Mouse (Mus musculus): ENCODE measurements around the gene Aamdc. TPM values are rescaled to one million over a fixed set of nuclear protein-coding genes. Genes with fewer than 3 reads are reported as not detected.

Gene Aamdc
- total and polyA plus RNA-seq, 2 experiments from 2014 or later: 25.7 to 56.6 TPM

DNA sequence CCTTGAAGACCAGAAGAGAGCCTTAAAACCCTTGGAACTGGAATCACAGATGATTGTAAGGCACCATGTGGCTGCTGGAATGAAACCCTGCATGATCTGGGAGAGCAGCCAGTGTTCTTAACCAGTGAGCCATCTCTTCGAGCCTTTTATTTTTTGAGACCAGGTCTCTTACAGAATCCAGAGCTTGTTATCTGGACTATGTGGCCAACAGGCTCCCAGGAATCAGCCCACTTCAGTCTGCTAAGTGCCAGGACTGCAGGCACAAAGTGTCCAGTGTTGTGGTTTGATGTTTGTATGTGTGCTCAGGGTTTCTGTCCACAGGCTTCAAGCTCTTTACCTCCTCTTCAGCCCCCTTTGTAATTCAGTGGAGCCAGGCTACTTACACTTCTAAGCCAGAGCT is 64.5 kb downstream of the Aamdc start:
- H3K9ac ChIP-seq: no peak overlapping the region
- WGBS: 35% methylated on average over 1 of the region's 1 CpGs
- H3K27ac ChIP-seq (ENCODE audit: low read depth, low read length): no peak overlapping the region
- no peaks in the 10 kb centered on the region for H3K27me3 ChIP-seq (ENCODE audit: insufficient read depth, low read length)
- DNase-seq (peak; percentile 3), ATAC-seq (peak; percentile 58)
- no peak for TF ChIP-seq CTCF (IDR thresholded peaks at IDR 0.05; ENCODE audit: low read depth)
- H3K4me2 ChIP-seq (ENCODE audit: low read depth): no peak overlapping the region
- H3K4me3 ChIP-seq (ENCODE audit: low read depth, low read length): no peak overlapping the region
- H3K36me3 ChIP-seq (ENCODE audit: insufficient read depth): peaks cover 44% of the 10 kb centered on the region
- no peaks in the 10 kb centered on the region for H3K4me1 ChIP-seq (ENCODE audit: insufficient read depth)
- no peaks in the 10 kb centered on the region for H3K9me3 ChIP-seq (ENCODE audit: low read length)

DNA sequence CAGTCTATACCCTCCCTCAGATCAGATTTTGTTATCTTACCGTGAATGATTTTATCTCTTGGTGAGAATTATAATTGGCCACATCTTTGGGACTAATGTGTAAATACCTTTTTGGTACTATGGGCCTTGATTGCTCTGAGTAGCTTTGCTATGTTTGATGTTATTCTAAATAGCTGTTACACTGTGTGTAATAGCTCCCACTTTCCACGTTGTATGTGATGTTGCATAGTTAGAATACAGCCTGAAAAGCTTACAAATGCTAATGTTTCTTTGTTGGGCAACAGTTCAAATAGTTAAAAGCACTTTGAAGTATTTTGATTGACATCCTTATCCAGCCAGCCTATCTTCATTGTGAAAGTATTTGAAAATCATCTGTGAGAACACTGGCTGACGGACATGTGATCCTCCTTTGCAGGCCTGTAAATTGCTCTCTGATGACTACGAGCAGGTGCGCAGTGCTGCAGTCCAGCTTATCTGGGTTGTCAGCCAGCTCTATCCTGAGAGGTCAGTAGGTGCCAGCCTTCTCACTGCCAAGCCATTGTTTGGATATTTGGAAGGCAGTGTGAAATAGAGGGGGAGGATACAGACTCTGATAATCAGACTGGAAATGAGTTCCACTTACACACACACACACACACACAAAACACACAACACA is 78.6 kb downstream of the Aamdc start:
- no peaks in the 10 kb centered on the region for H3K9me3 ChIP-seq (ENCODE audit: low read length)
- ATAC-seq (peak; percentile 55), DNase-seq (peak; percentile 6)
- no peak overlapping the region for H3K9ac ChIP-seq
- no peak for TF ChIP-seq CTCF (IDR thresholded peaks at IDR 0.05; ENCODE audit: low read depth)
- no peaks in the 10 kb centered on the region for H3K4me1 ChIP-seq (ENCODE audit: insufficient read depth)
- no peak overlapping the region for H3K4me2 ChIP-seq (ENCODE audit: low read depth)
- peaks cover 8% of the 10 kb centered on the region for H3K36me3 ChIP-seq (ENCODE audit: insufficient read depth)
- WGBS: 50% methylated on average over 5 of the region's 5 CpGs
- no peak overlapping the region for H3K4me3 ChIP-seq (ENCODE audit: low read depth, low read length)
- no peak overlapping the region for H3K27ac ChIP-seq (ENCODE audit: low read depth, low read length)
- H3K27me3 ChIP-seq (ENCODE audit: insufficient read depth, low read length): no peaks in the 10 kb centered on the region

Other genes with a start within 250 kb of the Aamdc start
- gene Usp35, start 247.5 kb downstream of the Aamdc start, total RNA-seq (2014; rRNA removed): 14.8 and 15.0 TPM in 2 replicates
- 2.6 and 3.8 TPM in 2 replicates for gene Usp35, start 247.5 kb downstream of the Aamdc start, polyA plus RNA-seq (2015; fragmentation: Nextera tagmentation; extraction: Ambion mirVana)
- gene Kctd21, start 247.2 kb downstream of the Aamdc start, total RNA-seq (2014; rRNA removed): 3.9 and 4.9 TPM in 2 replicates
- 2.4 and 3.1 TPM in 2 replicates for gene Kctd21, start 247.2 kb downstream of the Aamdc start, polyA plus RNA-seq (2015; fragmentation: Nextera tagmentation; extraction: Ambion mirVana)
- 3.5 and 7.5 TPM in 2 replicates for gene Alg8, start 207.9 kb downstream of the Aamdc start, total RNA-seq (2014; rRNA removed)
- gene Alg8, start 207.9 kb downstream of the Aamdc start, polyA plus RNA-seq (2015; fragmentation: Nextera tagmentation; extraction: Ambion mirVana): 8.6 and 10.6 TPM in 2 replicates
- 384 and 445 TPM in 2 replicates for gene Ndufc2, start 179.5 kb downstream of the Aamdc start, total RNA-seq (2014; rRNA removed)
- 631 and 789 TPM in 2 replicates for gene Ndufc2, start 179.5 kb downstream of the Aamdc start, polyA plus RNA-seq (2015; fragmentation: Nextera tagmentation; extraction: Ambion mirVana)
- 6.7 and 11.2 TPM in 2 replicates for gene Thrsp, start 161.8 kb downstream of the Aamdc start, total RNA-seq (2014; rRNA removed)
- 8.6 and 11.7 TPM in 2 replicates for gene Thrsp, start 161.8 kb downstream of the Aamdc start, polyA plus RNA-seq (2015; fragmentation: Nextera tagmentation; extraction: Ambion mirVana)
- gene Kctd14, start 128.2 kb downstream of the Aamdc start, total RNA-seq (2014; rRNA removed): 0.05 and 0.38 TPM in 2 replicates
- 1.8 and 1.9 TPM in 2 replicates for gene Kctd14, start 128.2 kb downstream of the Aamdc start, polyA plus RNA-seq (2015; fragmentation: Nextera tagmentation; extraction: Ambion mirVana)
- 30.0 and 36.0 TPM in 2 replicates for gene Ints4, start 98.5 kb downstream of the Aamdc start, total RNA-seq (2014; rRNA removed)
- 25.6 and 29.0 TPM in 2 replicates for gene Ints4, start 98.5 kb downstream of the Aamdc start, polyA plus RNA-seq (2015; fragmentation: Nextera tagmentation; extraction: Ambion mirVana)
- gene Rsf1, start 392 bp upstream of the Aamdc start, total RNA-seq (2014; rRNA removed): 19.7 and 27.8 TPM in 2 replicates
- 13.7 and 22.1 TPM in 2 replicates for gene Rsf1, start 392 bp upstream of the Aamdc start, polyA plus RNA-seq (2015; fragmentation: Nextera tagmentation; extraction: Ambion mirVana)
- 107 and 110 TPM in 2 replicates for gene Clns1a, start 117.1 kb upstream of the Aamdc start, total RNA-seq (2014; rRNA removed)
- 178 and 200 TPM in 2 replicates for gene Clns1a, start 117.1 kb upstream of the Aamdc start, polyA plus RNA-seq (2015; fragmentation: Nextera tagmentation; extraction: Ambion mirVana)
- 8.3 and 8.4 TPM in 2 replicates for gene Aqp11, start 158.8 kb upstream of the Aamdc start, total RNA-seq (2014; rRNA removed)
- gene Aqp11, start 158.8 kb upstream of the Aamdc start, polyA plus RNA-seq (2015; fragmentation: Nextera tagmentation; extraction: Ambion mirVana): 16.6 and 22.4 TPM in 2 replicates
- gene Pak1, start 209.0 kb upstream of the Aamdc start, total RNA-seq (2014; rRNA removed): 169 and 186 TPM in 2 replicates
- 132 and 135 TPM in 2 replicates for gene Pak1, start 209.0 kb upstream of the Aamdc start, polyA plus RNA-seq (2015; fragmentation: Nextera tagmentation; extraction: Ambion mirVana)

Data from forebrain, postnatal 0 days (tissue).